Mouse (Mus musculus) erythroblast, adult 5-6 weeks (primary cell): ENCODE results near the gene Gm20662. TPM values are rescaled to one million over a fixed set of nuclear protein-coding genes. Genes with fewer than 3 reads are reported as not detected.

ENCODE experiments used
- ATAC-seq: replicated peaks from 2 replicates; pipeline ENCODE4 v1.8.0; 2016; ENCODE audit warnings: moderate number of reproducible peaks, mild to moderate bottlenecking, moderate TSS enrichment, inconsistent platforms; ENCODE audit not compliant: poor library complexity, low FRiP score, severe bottlenecking
- total RNA-seq, 2 experiments: library from RNA; stranded (forward) in 1 of 2; stranded (reverse) in 1 of 2; fragments of 150-400 nt in 1 of 2; fragments of 200-764, 138-1000 nt in 1 of 2; gene quantifications; 2 replicates each; pipeline versions ENCODE4 v1.2.3 to v1.2.4; 2015 to 2017; ENCODE audit warnings: low replicate concordance in 2 of 2

Gene Gm20662
- total RNA-seq, 2 experiments from 2014 or later, result 16.9 TPM; not detected in 1

DNA sequence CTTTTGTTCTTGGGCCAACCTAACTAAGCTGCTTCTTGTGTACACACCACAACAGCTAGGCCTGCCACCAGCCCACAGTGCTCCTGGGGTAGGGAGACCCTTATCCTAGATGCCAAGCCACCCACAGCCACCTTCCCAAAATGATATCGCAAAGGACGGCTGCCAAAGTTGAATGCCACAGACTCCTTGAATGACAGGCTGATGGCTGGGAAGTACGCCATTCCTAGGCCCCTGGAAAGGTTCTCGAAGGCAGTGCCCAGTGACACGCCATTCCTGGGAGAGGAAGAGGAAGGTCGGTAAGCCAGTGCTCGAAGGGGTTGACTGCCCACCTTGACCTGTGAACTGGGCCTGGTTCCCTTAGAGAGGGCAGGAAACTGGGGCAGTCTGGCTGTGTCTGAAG, 73.4 kb downstream of the Gm20662 start:
- no peak for ATAC-seq

DNA sequence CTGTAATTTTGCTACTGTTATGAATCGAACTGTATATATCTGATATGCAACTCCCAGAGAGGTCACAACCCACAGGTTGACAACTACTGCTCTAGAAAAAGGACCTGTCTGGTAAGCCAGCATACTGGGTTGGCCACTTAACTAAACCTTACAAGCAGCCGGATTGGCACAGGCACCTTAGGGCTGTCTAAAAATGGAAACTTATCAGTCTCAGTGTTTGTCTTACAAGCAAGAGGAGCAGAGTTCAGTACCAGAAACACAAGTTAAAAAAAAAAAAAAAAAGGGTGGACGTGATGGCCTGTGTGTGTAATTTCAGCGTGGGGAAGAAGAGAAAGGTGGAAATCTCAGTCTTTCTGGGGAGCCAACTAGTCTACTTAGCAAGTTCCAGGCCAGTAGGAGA, 75.7 kb downstream of the Gm20662 start:
- ATAC-seq, result no peak

DNA sequence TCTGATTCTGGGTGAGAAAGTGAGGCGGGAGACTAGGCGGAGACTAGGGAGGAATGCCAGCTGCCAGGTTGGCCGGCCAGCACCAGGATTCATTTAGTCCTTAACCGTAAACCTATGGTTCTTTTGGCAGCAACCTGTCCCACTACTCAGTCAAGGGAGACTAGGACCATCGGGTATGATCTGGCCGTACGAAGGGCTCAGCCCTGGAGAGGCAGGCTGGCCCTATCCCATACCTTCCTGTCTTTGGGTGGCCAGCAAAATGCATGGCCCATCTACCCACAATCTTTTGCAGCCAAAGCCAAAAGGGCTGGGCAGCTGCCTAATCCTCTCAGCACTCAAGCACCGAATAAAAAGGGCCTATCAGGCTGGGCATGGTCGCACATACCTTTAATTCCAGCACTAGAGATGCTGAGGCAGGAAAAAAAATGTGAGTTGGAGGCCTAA, 76.4 kb downstream of the Gm20662 start:
- no peak for ATAC-seq

DNA sequence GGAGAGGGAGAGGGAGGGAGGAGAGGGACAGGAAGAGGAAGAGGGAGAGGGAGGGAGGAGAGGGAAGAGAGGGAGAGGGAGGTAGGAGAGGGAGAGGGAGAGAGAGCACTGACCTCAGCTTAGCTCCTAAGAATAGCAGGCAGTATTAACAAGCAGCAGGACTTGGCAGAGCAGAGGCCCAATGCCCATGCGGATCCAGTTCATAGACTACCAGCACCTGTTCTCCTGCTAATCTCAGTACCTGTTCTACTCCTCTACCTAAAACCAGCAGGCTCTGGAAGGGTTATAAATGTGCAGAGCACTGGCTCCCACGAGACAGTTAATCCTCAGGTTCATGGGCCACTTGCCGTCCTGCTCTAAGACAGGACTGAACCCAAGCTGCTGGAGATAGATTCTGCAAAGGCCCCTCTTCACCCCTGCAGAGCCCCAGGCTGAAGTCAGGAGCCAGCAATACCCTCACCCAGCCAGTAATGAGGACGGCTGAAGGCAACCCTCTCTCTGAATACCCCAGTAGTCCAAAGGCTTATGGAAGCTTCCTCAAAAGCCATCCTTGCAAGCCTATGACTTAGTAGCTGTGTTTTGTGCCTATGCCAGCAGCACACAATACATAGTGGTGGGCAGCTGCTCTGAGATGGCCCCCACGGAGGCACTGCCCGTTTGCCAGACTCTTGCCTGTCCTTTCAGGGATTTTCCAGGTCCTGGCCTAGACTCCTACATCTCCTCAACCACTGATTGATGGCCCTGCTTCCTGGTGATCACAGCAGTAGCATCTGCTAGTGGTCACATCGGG, 77.2 kb downstream of the Gm20662 start:
- no peak for ATAC-seq

DNA sequence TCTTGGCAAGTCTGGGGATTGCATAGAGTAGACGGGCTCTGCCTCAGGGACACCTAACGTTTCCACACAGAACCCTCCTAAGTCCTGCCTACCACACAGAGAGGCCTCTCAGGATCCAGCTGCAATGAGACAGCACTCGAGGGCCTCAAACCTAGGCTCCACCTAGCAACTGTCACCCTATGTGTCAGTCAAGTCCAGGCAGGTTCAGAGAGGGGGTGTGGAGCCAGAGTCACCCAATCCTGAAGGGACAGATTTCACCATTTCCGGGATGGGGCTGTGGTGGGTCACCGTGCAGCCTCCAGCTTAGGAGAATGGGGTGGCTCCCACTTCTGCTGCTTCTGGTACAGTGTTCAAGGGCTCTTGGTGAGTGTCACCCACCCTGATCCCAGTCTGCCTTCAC, 84.0 kb downstream of the Gm20662 start, which contains the start of gene Mst1:
Gene Mst1, plus strand, starts transcription at position 269 of the 400 bp plus-strand sequence.
- peak; percentile 68 for ATAC-seq

DNA sequence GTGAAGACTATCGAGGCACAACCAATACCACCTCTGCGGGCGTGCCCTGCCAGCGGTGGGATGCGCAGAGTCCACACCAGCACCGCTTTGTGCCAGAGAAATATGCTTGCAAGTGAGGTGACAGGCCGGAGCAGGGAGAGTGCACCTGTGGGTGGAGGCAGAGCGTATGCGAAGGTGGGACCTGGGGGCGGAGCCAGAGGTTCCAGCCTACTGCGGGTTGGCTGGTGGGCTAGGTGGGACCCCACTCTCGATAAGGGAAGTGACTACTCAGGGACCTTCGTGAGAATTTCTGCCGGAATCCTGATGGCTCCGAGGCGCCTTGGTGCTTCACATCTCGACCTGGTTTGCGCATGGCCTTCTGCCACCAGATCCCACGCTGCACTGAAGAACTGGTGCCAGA, 86.4 kb downstream of the Gm20662 start:
- ATAC-seq, result peak; percentile 12; the same call in 1 of the 2 replicates

DNA sequence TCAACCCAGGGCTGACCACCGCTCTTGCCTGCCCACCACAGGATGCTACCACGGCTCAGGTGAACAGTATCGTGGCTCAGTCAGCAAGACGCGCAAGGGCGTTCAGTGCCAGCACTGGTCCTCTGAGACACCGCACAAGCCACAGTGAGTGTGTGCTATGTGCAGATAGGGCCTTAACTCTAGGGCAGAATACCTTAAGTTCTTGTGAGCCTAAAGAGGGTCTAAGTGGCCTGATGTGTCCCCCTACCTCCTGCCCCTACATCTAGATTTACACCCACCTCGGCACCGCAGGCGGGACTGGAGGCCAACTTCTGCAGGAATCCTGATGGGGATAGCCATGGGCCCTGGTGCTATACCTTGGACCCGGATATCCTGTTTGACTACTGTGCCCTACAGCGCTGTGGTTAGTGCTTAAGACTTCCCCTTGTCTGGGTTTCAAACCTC, 86.9 kb downstream of the Gm20662 start, which contains the start of gene Rnf123:
Gene Rnf123, minus strand, starts transcription at position 359 of the 444 bp plus-strand sequence.
- peak; percentile 33 for ATAC-seq

DNA sequence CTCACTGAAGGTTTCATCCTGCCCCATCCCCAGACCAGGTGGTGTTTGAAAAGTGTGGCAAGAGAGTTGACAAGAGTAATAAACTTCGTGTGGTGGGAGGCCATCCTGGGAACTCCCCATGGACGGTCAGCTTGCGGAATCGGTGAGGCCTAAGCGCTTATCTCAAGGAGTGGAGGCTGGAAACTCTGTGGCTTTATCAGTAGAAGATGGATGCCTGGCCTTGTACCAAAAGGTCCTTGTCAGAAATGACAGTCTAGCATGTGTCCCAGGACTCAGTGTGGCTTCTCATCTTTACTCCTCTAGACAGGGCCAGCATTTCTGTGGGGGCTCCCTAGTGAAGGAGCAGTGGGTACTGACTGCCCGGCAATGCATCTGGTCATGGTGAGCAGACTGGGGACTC, 87.4 kb downstream of the Gm20662 start:
- ATAC-seq, result peak; percentile 12

DNA sequence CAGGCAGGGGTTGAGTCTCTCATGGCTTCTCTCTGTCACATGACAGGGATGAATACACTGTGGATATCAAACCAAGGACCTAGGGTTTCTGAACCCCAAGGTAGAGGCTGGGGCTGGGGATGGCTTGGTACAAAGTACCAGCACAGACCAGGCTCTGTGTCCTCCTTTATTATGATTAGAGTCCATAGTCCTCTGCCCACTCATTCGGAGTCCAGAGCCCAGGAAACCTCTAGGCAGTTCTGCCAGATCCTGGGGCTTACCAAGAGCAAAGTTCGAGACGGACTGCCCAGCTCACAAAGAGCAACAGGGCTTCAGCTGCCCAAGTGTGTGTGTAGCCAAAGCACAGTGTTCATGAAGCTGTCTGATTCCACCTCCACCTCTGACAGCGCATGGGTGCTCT, 89.1 kb downstream of the Gm20662 start:
- no peak for ATAC-seq

DNA sequence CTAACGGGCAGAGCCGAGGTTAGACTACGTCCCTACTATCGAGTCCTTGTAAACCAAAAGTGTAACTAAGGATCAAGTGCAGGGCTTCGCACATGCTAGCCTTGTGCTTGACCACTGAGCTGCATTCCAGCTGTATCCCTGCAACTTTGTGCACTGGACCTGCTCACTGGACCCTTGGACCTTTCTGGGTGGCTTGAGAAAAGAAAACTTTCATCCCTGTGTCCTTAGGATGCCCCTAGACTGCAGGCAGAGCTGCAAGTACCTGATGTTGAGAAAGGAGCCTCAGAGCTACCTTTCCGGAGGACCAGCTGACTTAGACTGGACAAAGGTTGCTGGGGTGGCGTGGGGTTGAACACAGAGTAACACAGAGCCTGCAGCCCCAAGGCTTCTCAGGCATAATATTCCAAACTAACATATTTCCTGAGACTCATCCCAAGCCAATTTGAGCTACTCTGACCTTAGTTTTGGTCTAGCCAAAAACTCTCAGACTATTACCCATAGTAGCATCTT, 94.5 kb downstream of the Gm20662 start:
- ATAC-seq, result no peak

DNA sequence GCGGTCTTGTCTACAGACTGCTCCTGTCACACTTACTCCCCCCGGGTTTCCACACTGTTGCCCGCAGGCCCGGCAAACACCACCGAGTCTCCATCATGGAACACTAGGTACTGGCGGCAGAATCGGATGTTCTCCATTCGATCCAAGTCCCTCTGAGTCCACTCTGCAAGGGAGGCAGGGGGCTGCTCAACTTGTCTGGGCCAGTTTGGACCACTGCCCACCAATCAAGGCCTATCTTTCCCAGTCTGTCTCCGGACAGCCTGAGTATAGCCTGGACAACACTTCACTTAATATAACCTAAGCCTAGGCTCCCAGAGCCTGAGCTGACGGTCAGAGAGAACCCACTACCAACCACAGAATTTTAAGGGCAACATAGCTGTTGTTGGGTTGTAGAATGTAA, 97.4 kb downstream of the Gm20662 start:
- ATAC-seq, result no peak

DNA sequence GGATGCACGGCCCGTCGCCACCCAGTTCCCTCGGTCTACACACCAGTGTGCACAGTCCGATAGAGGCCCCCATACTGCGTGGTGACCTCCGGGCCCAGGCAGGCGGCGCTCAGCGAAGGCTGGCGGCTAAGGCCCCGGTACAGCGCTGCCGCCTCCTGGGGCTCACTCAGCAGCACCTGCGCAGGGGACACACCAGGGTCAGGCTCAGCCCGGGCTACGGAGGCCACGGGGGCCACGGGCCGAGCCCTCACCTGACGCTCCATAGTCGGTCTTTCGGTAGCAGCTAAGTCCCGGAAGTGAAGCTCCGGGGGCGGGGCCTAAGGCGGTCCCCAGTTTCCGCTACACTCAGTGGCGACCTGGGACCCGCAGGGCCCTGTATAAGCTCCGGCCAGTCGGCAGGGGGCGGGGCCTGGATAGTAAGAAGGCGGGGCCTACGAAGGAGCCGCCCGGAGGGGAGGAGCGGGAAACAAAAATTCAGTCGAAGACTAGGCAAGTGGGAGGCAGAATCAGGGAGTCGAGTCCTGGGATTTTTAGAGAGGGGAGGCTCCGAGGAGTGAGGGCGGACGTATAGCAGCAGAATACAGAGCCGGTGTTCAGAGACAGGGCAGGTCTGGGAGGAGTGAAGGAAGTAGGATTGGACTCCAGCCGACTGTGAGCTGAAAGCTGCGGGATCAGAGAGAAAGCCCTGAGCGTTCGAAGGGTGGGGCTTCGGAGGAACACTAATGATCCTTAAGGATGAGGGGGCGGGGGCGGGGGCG, 98.2 kb downstream of the Gm20662 start, which contains the start of gene Apeh:
Gene Apeh, minus strand, starts transcription at position 423 of the 758 bp plus-strand sequence.
- ATAC-seq, result peak; percentile 65

Other genes with a start within 250 kb of the Gm20662 start
- gene Rbm5, start 225.4 kb upstream of the Gm20662 start, total RNA-seq (2015; ENCODE audit: low replicate concordance), result 204 and 296 TPM in 2 replicates
- 507 and 635 TPM in 2 replicates for gene Rbm5, start 225.4 kb upstream of the Gm20662 start, total RNA-seq (2017; ENCODE audit: low replicate concordance)
- gene Rbm6, start 123.1 kb upstream of the Gm20662 start, total RNA-seq (2015; ENCODE audit: low replicate concordance), result 29.5 and 31.3 TPM in 2 replicates
- gene Rbm6, start 123.1 kb upstream of the Gm20662 start, total RNA-seq (2017; ENCODE audit: low replicate concordance), result 60.6 and 79.6 TPM in 2 replicates
- 2.5 and 4.4 TPM in 2 replicates for gene Mon1a, start 108.2 kb upstream of the Gm20662 start, total RNA-seq (2015; ENCODE audit: low replicate concordance)
- 2.0 and 2.7 TPM in 2 replicates for gene Mon1a, start 108.2 kb upstream of the Gm20662 start, total RNA-seq (2017; ENCODE audit: low replicate concordance)
- not detected in 2 replicates for gene Mst1r, start 89.5 kb upstream of the Gm20662 start, total RNA-seq (2015; ENCODE audit: low replicate concordance)
- gene Mst1r, start 89.5 kb upstream of the Gm20662 start, total RNA-seq (2017; ENCODE audit: low replicate concordance), result 0.43 TPM in 1 of 2 replicates, not detected in the other
- not detected in 2 replicates for gene Actl11, start 67.9 kb upstream of the Gm20662 start, total RNA-seq (2015; ENCODE audit: low replicate concordance)
- not detected in 2 replicates for gene Actl11, start 67.9 kb upstream of the Gm20662 start, total RNA-seq (2017; ENCODE audit: low replicate concordance)
- gene Camkv, start 60.7 kb upstream of the Gm20662 start, total RNA-seq (2015; ENCODE audit: low replicate concordance), result not detected in 2 replicates
- gene Camkv, start 60.7 kb upstream of the Gm20662 start, total RNA-seq (2017; ENCODE audit: low replicate concordance), result not detected in 2 replicates
- gene Traip, start 46.2 kb upstream of the Gm20662 start, total RNA-seq (2015; ENCODE audit: low replicate concordance), result 2.5 and 4.4 TPM in 2 replicates
- 12.5 and 15.2 TPM in 2 replicates for gene Traip, start 46.2 kb upstream of the Gm20662 start, total RNA-seq (2017; ENCODE audit: low replicate concordance)
- 392 and 403 TPM in 2 replicates for gene Uba7, start 20.8 kb upstream of the Gm20662 start, total RNA-seq (2015; ENCODE audit: low replicate concordance)
- 364 and 493 TPM in 2 replicates for gene Uba7, start 20.8 kb upstream of the Gm20662 start, total RNA-seq (2017; ENCODE audit: low replicate concordance)
- 0.96 and 4.4 TPM in 2 replicates for gene Gm20661, start 13.3 kb upstream of the Gm20662 start, total RNA-seq (2015; ENCODE audit: low replicate concordance)
- gene Gm20661, start 13.3 kb upstream of the Gm20662 start, total RNA-seq (2017; ENCODE audit: low replicate concordance), result 5.3 and 12.9 TPM in 2 replicates
- gene Inka1, start 10.5 kb upstream of the Gm20662 start, total RNA-seq (2015; ENCODE audit: low replicate concordance), result 11.1 and 32.3 TPM in 2 replicates
- 16.3 and 18.1 TPM in 2 replicates for gene Inka1, start 10.5 kb upstream of the Gm20662 start, total RNA-seq (2017; ENCODE audit: low replicate concordance)
- gene Cdhr4, start 3.9 kb upstream of the Gm20662 start, total RNA-seq (2015; ENCODE audit: low replicate concordance), result 4.4 and 11.3 TPM in 2 replicates
- gene Cdhr4, start 3.9 kb upstream of the Gm20662 start, total RNA-seq (2017; ENCODE audit: low replicate concordance), result 2.5 and 17.0 TPM in 2 replicates
- gene Ip6k1, start 6.2 kb downstream of the Gm20662 start, total RNA-seq (2015; ENCODE audit: low replicate concordance), result 146 and 206 TPM in 2 replicates
- 245 and 289 TPM in 2 replicates for gene Ip6k1, start 6.2 kb downstream of the Gm20662 start, total RNA-seq (2017; ENCODE audit: low replicate concordance)
- gene Gmppb, start 52.9 kb downstream of the Gm20662 start, total RNA-seq (2015; ENCODE audit: low replicate concordance), result 4.8 and 5.6 TPM in 2 replicates
- 4.1 and 7.8 TPM in 2 replicates for gene Gmppb, start 52.9 kb downstream of the Gm20662 start, total RNA-seq (2017; ENCODE audit: low replicate concordance)
- 0.77 TPM in 1 of 2 replicates, not detected in the other for gene Amigo3, start 56.8 kb downstream of the Gm20662 start, total RNA-seq (2015; ENCODE audit: low replicate concordance)
- gene Amigo3, start 56.8 kb downstream of the Gm20662 start, total RNA-seq (2017; ENCODE audit: low replicate concordance), result 2.3 and 2.8 TPM in 2 replicates
- gene Mst1, start 84.1 kb downstream of the Gm20662 start, total RNA-seq (2015; ENCODE audit: low replicate concordance), result 33.0 and 48.8 TPM in 2 replicates
- 6.6 and 13.4 TPM in 2 replicates for gene Mst1, start 84.1 kb downstream of the Gm20662 start, total RNA-seq (2017; ENCODE audit: low replicate concordance)
- gene Rnf123, start 87.0 kb downstream of the Gm20662 start, total RNA-seq (2015; ENCODE audit: low replicate concordance), result 734 and 842 TPM in 2 replicates
- gene Rnf123, start 87.0 kb downstream of the Gm20662 start, total RNA-seq (2017; ENCODE audit: low replicate concordance), result 498 and 626 TPM in 2 replicates
- 123 and 182 TPM in 2 replicates for gene Apeh, start 98.3 kb downstream of the Gm20662 start, total RNA-seq (2015; ENCODE audit: low replicate concordance)
- gene Apeh, start 98.3 kb downstream of the Gm20662 start, total RNA-seq (2017; ENCODE audit: low replicate concordance), result 219 and 268 TPM in 2 replicates
- 0.38 and 1.0 TPM in 2 replicates for gene Bsn, start 194.0 kb downstream of the Gm20662 start, total RNA-seq (2015; ENCODE audit: low replicate concordance)
- 1.3 and 2.0 TPM in 2 replicates for gene Bsn, start 194.0 kb downstream of the Gm20662 start, total RNA-seq (2017; ENCODE audit: low replicate concordance)